Mouse (Mus musculus): Measurements from ENCODE around the gene Fam83e. TPM values are rescaled to one million over a fixed set of nuclear protein-coding genes. Genes with fewer than 3 reads are reported as not detected.
A peak's percentile ranks its signal among the peaks of the same experiment; 100 is the strongest.

The Fam83e gene
- under 1 TPM; 0.30 to 0.35 TPM for total RNA-seq (2021)
- long read RNA-seq, experiment 1, result 0 reads
- long read RNA-seq, experiment 2, partial matches to known transcripts, result 0 of 1 reads
- long read RNA-seq, experiment 2, other reads (novel, unspliced or antisense), result 1 of 1 reads

DNA sequence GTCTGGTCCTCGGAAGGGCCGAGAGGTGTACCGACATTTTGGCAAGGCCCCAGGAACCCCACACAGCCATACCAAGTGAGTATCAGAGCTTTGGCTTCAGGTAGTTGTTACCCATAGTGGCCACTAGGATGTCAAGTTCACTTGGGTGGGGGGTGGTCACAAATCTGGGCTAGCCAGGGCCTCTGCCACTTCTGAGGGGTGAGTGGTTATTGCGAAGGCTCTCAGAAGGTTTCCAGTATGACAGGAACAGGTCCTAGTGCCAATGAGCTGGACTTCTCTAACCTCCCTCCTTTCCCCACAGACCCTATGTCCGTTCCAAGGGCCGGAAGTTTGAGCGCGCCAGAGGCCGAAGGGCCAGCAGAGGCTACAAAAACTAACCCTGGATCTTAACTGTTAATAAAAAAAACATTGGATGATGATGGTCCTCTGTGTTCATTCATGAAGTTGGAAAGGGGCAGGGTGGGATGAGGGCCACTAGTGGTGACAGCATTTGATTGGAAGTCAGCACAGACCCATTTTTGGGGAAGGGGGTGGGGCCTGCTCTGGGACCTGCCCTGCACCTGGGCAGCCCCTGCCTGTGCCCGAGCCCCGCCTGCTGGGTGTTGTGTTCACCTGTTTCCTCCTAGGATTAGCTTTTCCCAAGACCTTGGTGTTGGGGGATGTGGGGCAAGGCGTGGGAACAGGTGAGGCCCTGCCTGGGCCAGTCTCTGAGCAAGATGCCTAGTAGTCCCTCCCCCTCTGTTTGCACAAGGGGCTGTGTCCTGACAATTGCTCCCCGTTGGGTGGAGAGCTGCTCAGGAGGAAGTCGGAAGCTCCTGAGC lies at the start of gene Fam83e:
TSS of gene Fam83e (plus strand) at position 800 of the 821 bp plus-strand sequence.
- DNase-seq (ENCODE audit: low spot score in 2 of 2), result peak in 1 of 2 experiments; percentile 21

DNA sequence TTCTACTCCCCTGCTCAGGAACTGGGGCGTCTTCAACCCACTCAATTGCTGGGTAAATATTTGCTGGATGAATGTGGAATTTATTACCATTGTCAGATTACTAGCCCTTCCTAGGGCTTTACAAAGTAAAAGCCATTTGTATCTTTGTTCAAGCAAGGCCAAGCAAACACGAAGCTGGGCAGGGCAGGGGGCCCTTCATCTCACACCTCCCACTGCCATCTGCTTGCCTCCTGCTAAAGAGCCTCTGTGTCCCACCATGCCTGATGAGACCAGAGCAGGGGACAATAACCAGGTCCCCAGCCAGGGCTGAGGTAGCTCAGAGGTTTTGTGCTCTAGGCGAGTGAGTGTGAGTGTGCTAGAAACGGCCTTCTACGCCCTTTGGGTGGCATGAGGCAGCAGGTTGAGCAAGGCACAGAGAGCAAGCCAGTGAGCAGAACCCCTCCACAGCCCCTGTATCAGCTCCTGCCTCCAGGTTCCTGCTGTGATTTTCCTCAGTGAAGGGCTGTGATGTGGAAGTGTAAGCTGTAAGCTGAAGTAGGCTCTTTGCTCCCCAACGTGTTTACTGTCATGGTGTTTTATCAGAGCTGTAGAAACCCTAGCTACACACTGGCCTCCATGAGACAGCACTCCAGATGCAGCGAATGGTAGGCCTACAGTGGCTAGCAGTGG lies 43.3 kb upstream of the Fam83e start:
- no peak for DNase-seq (ENCODE audit: low spot score in 2 of 2)

DNA sequence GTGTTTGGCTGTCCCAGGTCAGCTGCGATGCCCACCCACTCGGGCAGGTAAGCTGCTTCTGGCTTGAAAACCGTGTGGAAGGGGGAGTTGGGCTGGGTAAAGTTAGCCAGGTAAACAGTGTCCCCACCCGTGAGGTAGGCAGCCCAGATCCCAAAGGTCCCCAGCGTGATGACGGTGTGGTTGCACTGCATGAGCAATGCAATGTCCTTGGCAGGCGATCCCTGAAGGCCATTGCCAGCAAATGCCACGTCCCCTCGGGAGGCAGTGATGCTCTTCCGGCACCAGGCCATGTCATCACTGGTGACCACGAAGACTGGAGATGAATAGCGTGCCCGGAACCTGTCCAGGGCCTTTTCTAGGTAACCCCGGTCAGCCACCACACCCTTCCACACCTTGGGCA lies 42.5 kb upstream of the Fam83e start:
- DNase-seq (ENCODE audit: low spot score in 2 of 2), result no peak

DNA sequence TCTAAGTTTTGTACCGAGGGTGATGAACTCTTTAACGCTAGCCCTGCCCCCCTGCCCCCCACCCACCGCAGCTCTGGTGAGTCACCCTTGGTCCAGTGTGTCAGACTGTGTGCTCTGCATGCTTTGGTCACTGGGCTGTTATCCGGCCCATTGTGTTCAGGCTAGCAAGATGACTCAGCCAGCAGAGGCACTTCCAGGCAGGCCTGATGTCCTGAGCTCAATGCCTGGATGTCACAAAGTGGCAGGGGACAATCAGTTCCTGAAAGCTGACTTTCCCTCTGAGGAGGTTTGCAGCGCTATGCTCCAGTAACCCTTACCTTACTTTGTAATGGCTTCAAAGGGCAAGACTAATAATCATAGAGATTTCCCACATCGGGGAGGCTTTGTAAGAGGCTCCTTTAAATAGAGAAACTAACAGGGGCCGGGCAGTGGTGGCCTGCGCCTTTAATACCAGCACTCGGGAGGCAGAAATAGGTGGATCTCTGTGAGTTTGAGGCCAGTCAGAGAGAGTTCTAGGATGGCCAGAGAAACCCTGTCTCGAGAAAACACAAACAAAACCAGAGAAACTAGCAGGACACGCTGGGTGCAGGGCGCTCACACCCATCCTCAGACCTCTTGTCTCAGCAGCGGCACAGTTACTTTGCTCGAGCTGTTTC lies 40.9 kb upstream of the Fam83e start:
- DNase-seq (ENCODE audit: low spot score in 2 of 2), result no peak

DNA sequence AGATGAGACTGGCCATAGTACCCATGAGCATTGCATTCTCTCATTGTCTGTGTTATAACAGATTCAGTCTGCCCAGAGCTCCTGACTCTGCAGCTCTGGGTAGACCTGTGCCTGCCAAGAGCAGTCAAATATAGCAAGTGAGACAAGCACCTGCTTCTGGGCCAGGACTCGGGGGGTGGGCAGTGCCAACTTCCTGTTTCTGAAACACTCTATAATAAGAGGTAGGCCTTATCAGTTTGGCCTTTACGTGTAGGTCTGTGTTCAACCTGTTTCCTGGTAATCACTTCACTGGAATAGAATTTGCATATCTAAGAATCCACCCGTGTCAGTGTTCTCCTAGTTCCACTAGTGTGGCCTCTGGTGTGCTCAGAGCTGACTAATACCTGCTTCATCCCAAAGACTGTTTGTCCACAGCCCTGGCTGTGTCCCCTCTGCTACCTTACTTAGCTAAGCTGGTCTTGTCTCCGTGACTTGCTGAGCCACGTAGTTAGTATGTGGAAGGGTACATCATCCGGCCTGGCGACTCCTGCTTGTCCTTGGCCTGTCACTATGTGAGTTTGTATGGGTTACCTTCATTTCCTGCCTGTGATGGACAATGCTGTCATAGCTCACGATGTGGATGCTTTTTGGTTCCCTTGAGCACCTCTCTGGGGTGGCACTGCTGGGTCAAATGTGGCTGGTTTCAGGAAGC lies 39.8 kb upstream of the Fam83e start:
- no peak for DNase-seq (ENCODE audit: low spot score in 2 of 2)

DNA sequence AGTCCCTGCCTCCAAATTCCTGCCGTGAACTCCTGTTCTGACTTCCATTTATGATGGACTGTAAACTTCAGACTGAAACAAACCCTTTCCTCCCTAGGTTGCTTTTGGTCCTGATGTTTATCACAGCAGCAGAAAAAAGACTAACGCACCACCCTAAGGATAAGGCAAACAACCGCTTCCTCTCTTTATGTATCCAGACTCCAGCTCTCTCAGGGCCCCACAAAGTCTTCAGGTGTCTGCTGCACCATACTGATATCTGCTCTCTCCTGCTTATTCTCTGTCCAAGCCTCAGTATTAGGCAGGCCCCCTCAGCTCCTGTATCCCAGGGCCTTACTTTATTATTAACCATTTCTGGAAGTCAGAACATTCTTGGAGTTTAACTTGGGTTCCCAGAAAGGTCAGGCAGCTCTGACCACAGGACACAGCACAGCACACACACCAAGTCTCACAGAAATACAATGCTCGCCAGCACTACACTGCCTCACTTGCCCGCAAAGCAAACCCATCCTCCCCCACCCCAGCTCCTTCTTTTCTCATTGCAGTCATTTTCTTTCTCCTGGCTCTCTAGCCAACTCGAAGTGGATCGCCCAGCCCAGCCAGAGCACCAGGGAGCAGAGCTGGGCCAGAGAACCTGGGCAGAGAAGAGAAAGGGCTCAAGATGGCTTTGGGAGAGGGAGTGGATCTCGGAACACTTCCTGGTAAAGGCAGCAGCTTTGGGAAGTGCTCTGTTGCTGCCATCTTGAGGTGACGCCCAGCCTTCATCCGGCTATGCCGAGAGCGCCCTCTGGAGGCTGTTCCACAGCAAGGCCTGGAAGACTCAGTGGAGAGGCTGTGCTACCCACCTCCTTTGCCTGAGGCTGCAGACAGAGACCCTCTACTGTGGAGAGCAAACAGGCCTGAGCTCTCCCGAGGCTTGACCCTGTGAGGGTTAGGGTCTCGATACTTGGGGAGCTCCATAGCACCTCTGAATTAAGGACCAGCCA lies 38.6 kb upstream of the Fam83e start:
- peak; percentile 85 to 90 for DNase-seq (ENCODE audit: low spot score in 2 of 2)

DNA sequence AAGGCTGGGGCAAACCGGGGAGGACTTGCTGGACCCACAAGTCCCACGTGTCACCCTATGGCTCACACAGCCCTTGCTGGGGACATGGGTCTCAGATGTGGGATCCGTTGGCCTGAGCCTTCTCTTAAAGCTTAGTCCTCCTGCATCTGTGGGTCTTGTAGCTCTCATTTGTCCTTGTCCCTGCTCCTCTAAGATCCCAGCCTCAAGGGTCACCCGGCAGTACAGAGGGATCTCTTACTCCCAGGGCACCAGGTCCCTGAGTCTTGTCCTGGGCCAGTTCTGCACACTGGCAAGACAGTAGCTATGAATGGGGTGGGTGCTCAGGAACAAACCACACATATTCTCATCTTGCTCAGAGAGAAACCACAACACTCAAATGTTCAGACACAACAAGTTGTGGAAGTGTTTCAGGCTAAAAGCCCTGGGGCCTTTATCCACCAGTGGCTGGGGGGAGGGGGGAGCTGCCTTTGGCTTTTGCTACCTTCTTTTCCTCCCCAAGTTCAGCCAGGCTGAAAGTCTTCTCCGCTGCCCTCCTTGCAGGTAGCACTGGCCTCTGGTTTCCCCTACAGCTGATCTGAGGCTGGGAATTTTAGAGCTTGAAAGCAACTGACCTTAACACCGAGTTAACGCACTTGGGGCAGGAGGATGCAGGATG lies 37.5 kb upstream of the Fam83e start, which contains the start of gene Ntn5:
TSS of gene Ntn5 (plus strand) at position 627 of the 655 bp plus-strand sequence.
- DNase-seq (ENCODE audit: low spot score in 2 of 2), result no peak

DNA sequence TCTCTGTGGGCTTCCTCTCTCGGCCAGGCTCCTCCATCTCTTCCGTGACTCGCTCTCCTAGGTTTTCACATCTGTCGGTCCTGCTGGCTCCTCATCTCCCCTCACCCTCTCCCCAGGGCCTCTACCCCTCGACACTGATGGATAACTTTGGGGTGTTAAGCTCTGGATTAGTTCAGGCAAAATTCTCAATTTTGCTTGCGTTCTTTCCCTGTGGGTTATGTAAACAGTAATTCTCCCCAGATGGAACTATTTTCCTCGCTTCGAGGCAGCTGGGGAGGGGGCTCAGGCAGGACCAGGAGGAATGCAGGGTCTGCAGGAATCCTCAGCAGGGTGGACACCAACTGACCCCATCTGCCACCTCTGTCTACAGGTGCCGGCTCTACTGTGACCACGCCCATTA lies 35.2 kb upstream of the Fam83e start:
- no peak for DNase-seq (ENCODE audit: low spot score in 2 of 2)

DNA sequence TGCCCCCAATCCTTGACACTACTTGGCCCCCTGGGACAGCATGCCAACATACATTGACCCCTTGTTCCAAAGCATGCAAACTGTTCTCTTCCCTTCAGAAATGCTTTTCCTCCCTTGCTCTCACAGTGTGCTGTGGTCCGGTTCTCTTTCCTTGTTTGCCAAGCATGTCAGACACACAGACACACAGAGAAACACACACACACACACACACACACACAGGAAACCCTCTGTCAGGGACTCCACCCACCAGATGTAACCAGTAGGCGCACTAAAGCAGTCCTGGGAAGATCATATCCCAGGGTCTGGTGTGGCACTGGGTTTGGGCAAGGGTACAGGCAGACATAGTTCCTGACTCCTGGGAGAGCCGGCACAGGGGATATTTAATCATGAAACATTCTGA lies 34.2 kb upstream of the Fam83e start:
- DNase-seq (ENCODE audit: low spot score in 2 of 2), result no peak

DNA sequence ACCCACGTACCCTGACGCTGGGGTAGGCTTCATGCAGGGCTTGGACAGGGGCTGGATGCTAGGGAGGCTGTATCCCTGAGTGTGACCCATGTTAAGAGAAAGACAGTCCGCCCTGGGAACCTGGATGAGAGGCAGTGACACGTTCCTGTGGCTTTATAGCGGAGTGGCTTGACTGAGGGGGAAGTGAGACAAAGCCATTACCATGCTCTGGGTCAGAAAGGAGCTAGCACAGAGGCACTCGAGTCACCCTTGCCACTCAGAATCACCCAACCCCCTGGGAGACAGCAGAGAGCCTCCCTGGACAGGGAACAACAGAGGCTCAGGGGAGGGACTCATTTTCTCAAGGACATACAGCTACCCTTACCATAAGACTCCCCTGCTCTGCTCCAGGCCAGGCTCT lies 31.9 kb upstream of the Fam83e start:
- DNase-seq (ENCODE audit: low spot score in 2 of 2), result no peak

DNA sequence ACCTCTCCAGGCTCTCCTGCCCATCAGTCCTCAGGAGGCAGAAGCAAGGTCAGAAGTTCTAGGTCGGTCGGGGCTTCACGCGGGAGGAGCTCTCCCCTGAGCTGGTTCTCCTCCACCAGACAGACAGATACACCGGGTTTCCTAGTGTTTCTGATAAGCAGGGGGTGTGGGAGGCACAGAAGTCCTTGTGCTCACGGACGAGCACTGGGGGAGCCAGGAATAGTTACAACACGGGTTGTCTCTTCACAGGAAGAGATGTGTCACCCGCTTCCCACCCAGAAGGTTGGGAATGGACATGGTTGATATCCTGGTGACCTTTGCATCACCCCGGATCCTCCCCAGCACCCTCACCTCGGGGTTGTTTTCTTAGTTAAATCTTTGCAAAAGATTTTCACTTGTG lies 31.2 kb upstream of the Fam83e start:
- DNase-seq (ENCODE audit: low spot score in 2 of 2), result no peak

DNA sequence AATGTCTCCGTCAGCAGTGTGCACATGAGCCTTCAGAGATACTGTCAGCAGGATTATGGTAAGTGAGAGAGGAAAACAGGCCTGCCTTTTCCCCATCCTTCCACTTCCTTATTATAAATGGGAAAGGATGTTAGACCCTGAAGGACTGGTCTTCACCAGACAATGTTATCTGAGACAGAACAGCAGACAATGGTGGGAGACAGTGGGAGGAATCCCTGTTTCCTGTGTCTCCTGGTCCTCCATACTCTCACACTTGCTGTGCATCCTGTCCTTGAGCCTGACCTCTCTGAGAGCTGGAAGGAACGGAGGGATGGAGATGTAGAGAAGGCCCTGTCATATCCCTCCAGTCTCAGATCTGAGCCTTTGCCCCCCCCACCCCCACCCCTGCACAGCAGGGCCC lies 28.6 kb upstream of the Fam83e start:
- no peak for DNase-seq (ENCODE audit: low spot score in 2 of 2)

DNA sequence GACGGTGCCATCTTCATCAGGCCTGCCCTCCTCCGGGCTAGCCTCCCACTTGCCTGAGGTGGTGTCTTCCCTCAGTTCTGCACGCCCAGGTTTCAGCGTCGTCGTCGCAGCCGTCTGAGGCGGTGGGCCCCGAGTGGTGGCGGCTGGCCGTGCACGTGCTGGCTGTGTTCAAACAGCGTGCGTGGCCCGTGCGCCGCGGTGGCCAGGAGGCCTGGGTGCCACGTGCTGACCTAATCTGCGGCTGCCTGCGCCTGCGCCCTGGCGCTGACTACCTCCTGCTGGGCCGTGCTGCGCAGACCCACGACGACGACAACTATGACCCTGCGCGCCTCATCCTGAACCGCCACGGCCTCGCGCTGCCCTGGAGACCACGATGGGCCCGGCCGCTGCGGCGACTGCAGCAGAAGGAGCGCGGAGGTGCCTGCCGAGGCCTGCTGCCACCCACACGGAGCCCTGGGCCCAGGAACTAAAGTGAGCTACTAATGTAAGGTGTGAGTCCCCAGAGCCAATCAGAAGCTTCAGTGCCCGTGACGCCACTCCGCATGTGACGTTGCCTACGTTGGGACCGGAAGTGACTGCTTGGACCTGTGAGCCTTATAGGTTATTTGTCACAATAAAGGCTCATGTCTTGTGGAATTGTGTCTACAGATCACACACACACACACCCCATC lies 27.0 kb upstream of the Fam83e start, which contains the start of gene Sec1:
TSS of gene Sec1 (minus strand) at position 482 of the 671 bp plus-strand sequence.
- no peak for DNase-seq (ENCODE audit: low spot score in 2 of 2)

DNA sequence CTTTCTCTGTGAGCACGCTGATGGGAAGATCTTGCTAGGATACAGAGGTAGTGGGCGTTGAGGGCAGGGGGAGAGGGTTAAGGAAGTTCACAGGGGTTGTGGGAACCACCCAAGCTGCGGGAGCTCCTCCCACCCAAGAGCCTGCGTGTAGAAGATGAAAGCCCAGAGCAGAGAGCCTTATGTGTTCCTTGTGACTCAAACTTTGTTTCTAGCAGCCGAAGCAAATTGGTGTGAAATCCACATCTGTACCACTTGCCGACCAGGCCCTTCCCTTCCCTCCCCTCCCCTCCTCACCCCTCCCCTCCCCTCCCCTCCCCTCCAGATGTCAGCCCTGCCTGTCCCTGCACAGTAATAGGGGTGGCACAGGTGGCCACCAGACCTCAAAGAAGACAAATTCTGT lies 25.9 kb upstream of the Fam83e start:
- DNase-seq (ENCODE audit: low spot score in 2 of 2), result no peak

DNA sequence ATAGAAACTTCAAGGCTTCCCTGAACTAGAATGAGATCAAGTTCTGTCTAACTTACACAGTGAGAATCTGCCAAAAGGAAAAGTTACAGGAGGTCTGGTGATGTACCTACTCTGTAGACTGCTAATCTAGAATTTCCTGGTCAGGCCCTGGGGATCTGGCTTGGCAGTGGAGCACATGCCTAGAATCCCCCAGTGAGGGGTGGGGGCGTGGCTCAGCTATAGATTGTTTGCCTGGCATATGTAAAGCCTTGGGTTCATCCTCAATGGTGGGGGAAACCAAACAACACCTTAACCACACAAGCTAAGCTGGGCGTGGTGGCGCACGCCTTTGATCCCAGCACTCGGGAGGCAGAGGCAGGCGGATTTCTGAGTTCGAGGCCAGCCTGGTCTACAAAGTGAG lies 23.1 kb upstream of the Fam83e start:
- DNase-seq (ENCODE audit: low spot score in 2 of 2), result no peak

DNA sequence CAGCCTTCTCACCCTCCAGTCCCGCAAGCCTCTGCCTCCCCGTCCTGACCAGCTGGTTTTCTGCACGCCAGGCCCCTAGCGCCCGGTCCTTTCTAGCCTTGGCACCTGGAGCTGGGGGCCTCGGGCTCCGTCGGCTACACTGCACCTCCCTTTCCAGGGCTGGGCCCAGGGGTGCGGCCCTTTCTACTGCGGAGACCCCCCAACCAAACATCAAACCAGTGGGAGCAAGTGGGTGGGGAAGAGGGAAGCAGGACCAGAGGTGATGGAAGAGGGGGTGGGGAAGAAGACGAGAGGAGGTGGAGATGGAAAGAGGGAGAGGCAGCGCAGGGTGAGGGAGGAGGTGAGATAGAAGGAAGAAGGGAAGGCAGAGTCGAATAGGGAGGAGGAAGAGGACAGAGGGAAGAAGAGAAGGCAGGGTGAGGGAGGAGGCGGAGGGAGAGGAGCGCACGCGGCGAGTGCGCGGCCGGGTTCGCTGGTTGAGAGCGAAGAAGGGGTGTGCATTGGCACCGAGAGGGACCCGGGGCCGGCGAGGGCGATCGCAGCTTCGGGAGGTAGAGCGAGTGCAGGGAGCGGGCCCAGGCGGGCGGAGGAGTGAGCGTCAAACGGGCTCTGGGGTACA lies 21.4 kb upstream of the Fam83e start, which contains the start of gene Car11:
TSS of gene Car11 (plus strand) at position 321 of the 619 bp plus-strand sequence.
- no peak for DNase-seq (ENCODE audit: low spot score in 2 of 2)

DNA sequence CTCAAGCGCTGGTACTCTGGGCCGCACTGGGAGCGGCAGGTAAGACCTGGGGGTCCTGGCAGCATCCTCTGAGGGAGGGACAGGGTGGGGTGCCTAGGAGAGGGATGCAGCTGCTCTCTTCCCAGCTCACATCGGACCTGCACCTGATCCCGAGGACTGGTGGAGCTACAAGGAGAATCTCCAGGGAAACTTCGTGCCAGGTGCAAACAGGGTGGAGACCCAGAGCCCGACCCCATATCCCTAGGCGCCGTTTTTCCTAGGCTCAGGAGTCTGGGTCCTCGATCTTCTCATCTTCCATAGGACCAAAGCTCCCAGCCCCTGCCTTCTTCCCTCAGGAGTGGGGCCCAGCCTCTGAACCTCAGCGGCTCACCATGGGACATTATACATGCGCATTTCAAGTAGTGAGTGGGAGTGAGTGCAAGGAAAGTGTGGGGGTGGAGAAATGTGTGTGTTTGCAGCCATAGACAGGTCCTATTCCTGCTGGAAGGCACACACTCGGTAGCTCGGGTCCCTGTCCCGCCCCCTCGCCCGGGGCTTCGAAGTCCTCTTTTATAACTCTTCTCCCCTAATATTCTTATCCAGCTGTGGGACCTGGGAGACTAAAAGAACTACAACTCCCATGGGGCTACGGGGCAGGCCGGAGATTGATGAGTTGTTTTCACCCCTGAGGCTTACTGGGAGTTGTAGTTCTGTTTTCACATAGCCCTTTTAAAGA lies 20.6 kb upstream of the Fam83e start:
- DNase-seq (ENCODE audit: low spot score in 2 of 2), result no peak

DNA sequence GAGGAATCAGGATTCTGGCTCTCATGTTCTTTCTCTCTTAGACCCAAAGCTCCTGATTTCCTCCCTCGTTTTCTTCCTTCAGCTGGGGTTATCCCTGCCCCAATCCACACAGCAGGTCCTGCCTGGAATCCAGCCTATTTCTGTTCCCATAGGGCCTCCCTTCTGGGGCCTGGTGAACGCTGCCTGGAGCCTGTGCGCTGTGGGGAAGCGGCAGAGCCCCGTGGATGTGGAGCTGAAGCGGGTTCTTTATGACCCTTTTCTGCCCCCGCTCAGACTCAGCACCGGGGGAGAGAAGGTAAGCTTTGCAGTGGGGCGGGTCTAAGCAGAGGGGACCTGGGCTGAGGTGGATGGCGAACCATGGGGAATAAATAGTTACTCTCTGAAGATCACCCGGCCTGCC lies 19.9 kb upstream of the Fam83e start:
- DNase-seq (ENCODE audit: low spot score in 2 of 2), result no peak
